Mouse (Mus musculus): Measurements from ENCODE around the gene Ralgps1.

Ralgps1 gene

DNA sequence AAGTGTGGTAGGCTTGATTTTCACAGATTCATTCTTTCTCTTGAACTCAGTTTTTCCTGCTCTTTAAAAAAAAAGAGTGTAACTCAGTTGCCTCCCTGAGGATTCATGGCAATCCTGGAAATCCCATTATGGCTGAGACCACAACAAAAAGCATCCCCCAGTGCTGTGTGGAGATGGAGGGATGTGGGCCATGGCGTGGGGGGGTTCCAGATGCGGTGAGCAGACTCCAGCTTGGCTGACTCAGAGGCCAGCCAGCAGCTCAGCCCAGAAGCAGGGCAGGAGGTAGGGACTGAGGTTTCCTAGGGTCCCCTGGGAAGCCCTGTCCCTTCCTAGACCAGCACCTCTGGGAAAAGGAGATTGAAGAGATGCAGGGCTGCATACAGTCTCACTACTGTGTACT lies 194.4 kb downstream of the Ralgps1 start:
- DNase-seq (ENCODE audit: low read depth, low spot score): no peak

- DNase-seq (ENCODE audit: low read depth, low spot score): peak; percentile 54
Observed at GRCm38 (mm10) chr2:33176516-33176915, 194.8 kb downstream of the Ralgps1 start.

GRCm38 (mm10) chr2:33173686-33174085 lies 197.6 kb downstream of the Ralgps1 start:
- no peak for DNase-seq (ENCODE audit: low read depth, low spot score)

- no peak for DNase-seq (ENCODE audit: low read depth, low spot score)
Observed at GRCm38 (mm10) chr2:33173126-33173525, 198.2 kb downstream of the Ralgps1 start.

- DNase-seq (ENCODE audit: low read depth, low spot score): no peak
Observed at GRCm38 (mm10) chr2:33170777-33171565, 200.3 kb downstream of the Ralgps1 start.

GRCm38 (mm10) chr2:33169445-33169844 lies 201.8 kb downstream of the Ralgps1 start:
- peak; percentile 41 for DNase-seq (ENCODE audit: low read depth, low spot score)

DNA sequence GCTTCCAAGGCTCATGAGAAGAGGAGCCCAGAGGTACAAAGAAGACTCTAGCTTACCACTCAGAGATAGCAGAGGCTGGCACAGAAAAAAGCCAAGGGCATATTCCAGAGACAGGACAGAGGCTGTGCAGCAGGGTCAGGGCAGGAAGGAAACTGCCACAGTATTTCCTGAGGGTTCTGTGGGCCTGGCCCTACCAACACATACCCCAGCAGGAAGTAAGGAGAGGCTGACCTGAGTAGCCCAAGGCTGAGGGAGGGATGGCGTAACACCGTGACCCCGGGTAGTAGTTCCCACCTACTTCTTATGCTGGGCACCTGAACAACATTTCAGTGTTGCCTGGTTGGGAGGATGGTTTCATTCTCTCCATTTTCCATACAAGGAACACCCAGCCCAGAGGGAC lies 204.2 kb downstream of the Ralgps1 start:
- no peak for DNase-seq (ENCODE audit: low read depth, low spot score)

GRCm38 (mm10) chr2:33165710-33166374 lies 205.4 kb downstream of the Ralgps1 start:
- DNase-seq (ENCODE audit: low read depth, low spot score): no peak

DNA sequence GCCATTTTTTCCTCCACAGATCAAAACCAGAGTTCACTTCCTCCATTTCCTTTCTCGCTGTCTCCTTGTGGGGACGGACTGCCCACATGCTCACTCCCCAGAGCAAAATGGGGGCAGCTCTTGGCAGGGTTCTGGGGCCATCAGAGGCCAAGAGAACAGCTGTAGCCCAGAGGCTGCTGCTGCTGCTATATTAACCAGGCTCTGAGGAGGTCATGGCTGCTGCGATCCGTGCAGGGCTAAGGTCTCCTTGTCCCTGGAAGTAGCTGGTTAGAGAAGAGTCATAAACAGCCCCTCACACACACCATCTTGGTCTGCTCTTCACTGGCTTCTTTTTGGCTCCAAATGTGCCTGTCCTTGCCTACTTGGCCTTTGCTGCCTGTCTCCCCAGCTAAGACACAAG lies 206.1 kb downstream of the Ralgps1 start:
- no peak for DNase-seq (ENCODE audit: low read depth, low spot score)

- DNase-seq (ENCODE audit: low read depth, low spot score): no peak
Observed at GRCm38 (mm10) chr2:33164646-33165045, 206.6 kb downstream of the Ralgps1 start.

- DNase-seq (ENCODE audit: low read depth, low spot score): no peak
Observed at GRCm38 (mm10) chr2:33162126-33162525, 209.2 kb downstream of the Ralgps1 start.

DNA sequence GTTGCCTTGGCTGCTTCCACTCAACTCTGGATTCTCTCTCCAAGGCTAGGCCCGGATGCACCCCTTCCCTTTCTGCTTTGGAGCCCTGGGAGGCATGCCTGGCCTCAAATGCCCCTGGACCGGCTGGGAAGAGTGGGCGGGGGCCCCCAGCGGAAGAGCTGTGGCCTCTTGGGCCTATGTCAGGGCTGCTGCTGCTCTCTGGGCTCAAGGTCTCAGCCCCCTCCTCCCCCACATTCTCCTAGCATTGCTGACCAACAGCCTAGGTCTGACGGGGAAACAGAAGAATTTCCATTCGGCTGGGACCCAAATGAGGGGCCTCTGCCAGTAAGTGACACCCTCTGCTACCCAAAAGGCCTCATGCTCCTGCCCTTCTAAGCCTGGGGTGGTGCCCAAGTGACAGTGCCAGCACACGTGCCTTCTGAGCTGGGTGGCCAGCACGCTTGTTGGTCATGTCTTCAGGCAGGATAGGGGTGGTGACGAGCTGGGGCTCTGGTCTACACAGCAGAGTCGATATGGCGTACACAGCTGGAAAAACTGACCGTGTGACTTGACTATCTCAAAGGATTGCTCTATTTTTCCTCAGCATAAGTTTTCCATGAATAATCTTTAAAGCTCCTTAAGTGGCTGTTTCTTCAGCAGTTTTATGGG lies 210.8 kb downstream of the Ralgps1 start:
- DNase-seq (ENCODE audit: low read depth, low spot score): no peak

GRCm38 (mm10) chr2:33159593-33159992 lies 211.7 kb downstream of the Ralgps1 start:
- no peak for DNase-seq (ENCODE audit: low read depth, low spot score)

DNA sequence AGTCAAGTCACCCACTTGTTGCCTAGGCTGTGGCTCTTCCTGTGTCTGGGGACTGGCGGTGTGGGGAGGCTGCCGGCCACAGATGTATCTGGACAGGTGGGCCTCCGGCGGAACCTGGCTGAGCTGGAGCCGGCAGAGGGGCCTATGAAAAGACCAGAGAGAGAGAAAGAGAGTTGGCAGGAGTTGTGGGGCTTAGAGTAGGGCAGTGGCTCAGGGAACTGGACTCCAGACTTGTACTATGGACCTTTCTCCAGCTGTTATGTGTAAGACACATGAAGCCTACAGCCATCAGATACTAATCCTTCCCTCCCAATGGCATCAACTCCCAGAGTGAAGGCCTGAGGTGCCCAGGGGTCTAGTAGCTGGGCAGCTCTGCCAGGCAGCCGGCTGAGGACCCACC lies 212.4 kb downstream of the Ralgps1 start:
- no peak for DNase-seq (ENCODE audit: low read depth, low spot score)

- DNase-seq (ENCODE audit: low read depth, low spot score): no peak
Observed at GRCm38 (mm10) chr2:33156283-33156781, 215.0 kb downstream of the Ralgps1 start.

DNA sequence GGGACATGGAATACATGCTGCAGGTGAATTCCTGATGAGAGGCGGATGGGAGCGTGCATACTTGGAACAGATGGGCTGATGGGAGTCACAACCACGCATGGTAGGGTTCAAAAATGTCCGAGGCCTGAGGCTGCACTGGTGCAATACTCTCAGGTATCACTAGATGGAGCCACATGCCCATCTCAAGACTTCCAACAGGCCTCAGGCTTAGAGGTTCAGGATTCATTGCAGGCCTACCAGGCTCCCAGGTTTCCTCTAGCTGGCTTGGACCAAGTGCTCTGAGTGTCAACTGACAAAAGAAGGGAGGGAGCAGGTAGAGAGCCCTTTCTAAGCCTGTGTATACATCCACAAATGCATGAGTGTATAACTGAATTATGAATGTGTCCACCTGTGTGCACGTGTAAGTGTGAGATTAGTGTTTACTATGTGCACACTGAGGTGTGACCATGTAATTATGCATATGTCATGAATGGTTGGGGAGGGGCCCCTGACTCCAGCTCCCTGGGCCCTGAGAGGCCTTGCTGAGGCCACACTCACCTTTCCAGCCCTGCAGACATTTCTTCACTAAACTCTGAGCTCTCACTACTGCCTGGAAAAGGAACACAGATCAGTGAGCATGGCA lies 216.4 kb downstream of the Ralgps1 start:
- DNase-seq (ENCODE audit: low read depth, low spot score): peak; percentile 53

DNA sequence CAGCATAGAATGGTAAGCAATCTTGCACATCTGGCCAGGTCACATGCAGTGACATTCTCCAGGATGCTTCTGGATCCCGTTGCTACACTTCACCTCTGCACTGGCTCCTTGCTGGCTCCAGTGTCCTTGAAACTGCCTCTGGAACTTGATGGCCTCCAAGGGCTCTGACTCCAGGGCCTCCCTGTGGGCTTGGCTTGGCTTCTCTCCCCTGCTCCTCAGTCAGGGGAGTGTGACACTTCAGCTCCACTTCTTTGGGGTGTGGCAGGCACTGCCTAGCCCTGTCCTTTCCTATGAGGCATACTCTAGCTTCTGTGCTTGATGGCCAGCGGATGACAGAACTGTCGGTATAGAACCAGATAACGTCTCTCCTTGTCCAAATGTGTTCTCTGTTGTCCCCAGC lies 224.3 kb downstream of the Ralgps1 start:
- no peak for DNase-seq (ENCODE audit: low read depth, low spot score)

- DNase-seq (ENCODE audit: low read depth, low spot score): no peak
Observed at GRCm38 (mm10) chr2:33143292-33143691, 228.0 kb downstream of the Ralgps1 start.

DNA sequence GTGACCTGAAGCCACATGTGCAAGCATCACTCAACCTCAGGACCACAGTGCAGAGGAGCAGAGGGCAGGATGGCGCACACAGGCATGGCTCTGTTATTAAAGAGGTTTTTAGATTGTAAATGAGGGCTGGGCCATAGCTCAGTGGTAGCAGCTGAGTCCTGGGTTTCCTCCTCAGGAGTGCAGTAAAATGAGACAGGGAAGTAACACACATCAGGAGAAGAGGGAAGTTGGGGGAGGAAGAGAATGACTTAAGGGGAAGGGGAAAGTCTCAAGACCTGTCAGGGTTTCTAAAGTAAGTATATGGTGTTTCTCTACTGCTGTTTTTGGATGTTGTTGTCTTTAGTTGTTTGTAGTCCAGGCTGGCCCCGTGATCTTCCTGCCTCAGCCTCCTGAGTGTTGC lies 232.8 kb downstream of the Ralgps1 start:
- DNase-seq (ENCODE audit: low read depth, low spot score): no peak

GRCm38 (mm10) chr2:33137731-33138130 lies 233.6 kb downstream of the Ralgps1 start:
- DNase-seq (ENCODE audit: low read depth, low spot score): no peak

DNA sequence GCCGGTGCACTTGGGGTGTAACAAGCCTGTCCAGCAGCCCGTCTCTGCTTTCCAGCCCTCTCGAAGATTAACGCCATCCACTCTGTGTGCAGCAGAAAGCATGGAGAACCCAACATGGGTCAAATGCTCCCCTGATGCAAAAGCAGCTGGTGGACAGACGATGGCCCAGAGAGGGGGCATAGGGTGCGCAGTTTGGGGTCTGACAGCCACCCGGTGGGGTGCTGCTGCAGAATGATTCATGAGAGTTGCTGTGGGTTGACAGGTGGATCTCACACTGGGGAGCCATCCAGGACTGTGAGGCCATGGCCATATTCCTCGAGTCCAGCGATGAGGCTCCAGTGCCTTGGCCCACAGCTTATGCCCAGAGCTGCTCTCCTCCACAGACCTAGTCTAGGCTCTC lies 234.0 kb downstream of the Ralgps1 start:
- no peak for DNase-seq (ENCODE audit: low read depth, low spot score)

GRCm38 (mm10) chr2:33136366-33136765 lies 234.9 kb downstream of the Ralgps1 start:
- DNase-seq (ENCODE audit: low read depth, low spot score): no peak
